Mouse (Mus musculus): Measurements from ENCODE around the gene Dlgap3.

Dlgap3 gene

DNA sequence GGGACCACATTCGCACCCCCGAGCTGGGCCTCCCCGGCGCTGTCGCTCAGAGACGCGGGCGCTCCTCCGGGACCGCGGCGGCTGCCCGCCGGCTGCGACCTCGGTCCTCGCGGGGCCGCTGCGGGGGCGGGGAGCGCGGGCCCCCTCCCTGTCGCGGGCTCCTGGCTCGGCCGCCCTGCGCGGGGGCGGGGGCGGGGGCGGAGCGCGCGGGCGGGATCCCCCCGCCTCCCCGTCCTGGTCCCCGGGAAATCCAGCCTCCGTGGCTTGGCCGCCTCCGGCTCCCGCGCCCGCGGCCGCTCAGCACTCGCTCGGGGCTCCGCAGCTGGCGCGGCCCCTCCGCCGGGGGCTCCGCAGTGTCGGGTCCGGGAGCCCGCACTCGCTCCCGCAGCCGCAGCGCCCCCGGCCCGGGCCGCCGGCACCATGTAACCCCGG lies at the start of gene Dlgap3:
Gene Dlgap3 (plus strand): TSS at position 291 of the 432 bp plus-strand sequence.
- DNase-seq (ENCODE audit: low spot score in 2 of 2) = no peak

DNA sequence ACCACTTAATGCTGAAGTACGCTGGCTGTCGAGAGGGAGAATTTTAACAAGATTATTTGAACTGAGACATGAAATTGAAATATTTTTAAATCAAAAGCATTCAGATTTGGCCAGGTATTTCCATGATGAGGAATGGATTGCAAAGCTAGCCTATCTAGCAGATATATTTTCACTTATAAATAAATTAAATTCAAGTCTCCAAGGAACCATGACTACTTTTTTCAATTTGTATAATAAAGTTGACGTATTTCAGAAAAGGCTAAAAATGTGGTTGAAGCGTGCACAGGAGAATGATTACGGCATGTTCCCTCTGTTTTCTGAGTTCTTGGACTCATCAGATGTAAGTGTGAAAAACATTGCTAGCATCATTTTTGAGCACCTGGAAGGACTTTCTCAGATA lies 45.6 kb upstream of the Dlgap3 start, which contains the start of gene Tmem35b:
Gene Tmem35b (plus strand): TSS at position 301 of the 400 bp plus-strand sequence.
- DNase-seq (ENCODE audit: low spot score in 2 of 2) = no peak

DNA sequence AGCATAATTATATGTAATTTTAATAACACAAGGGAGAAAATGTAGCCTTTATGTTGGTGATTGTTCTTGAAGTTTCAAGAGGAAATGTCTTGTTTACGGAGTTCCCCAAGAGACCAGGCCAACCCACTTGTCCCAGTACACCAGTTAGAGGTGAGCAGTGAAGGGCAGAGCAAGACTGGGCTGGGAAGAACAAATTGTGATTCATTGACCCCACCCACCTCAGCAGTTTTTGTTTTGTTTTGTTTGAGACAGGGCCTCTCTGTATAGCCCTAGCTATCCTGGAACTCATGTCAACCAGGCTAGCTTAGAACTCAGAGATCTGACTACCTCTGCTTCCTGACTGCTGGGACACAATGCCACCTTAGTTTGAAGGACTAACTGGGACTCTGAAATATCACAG lies 44.7 kb upstream of the Dlgap3 start:
- DNase-seq (ENCODE audit: low spot score in 2 of 2) = no peak

DNA sequence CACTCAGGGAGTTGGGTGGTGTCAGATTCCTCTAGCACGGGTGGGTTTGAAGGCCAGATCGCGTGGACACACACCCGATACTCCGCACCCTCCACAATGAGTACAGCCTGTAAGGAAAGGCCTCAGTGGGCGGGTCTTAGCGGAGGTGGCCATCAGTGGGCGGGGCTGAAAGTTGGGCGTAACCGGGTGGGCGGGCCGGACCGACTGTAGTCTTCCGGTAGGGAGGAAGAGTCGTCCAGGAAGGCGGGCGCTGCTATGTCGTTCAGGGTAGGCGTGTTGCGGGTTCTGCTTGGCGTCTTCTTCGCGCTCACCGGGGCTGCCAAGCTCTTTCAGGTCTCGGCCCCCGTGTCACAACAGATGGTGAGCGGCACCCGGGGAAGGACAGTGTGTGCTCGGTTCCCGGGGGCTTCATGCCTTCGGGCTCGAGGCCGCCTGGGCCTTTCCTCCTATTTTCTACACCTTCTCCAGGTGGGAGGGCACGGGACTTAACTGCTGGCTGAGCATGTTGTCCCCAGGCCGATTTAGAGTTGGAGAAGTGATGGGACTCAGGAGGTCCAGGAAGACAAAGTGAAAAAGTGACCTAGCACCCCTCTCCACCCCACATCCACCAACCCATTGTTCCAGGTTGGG lies 43.1 kb upstream of the Dlgap3 start:
- peak; percentile 81 to 90 for DNase-seq (ENCODE audit: low spot score in 2 of 2)

DNA sequence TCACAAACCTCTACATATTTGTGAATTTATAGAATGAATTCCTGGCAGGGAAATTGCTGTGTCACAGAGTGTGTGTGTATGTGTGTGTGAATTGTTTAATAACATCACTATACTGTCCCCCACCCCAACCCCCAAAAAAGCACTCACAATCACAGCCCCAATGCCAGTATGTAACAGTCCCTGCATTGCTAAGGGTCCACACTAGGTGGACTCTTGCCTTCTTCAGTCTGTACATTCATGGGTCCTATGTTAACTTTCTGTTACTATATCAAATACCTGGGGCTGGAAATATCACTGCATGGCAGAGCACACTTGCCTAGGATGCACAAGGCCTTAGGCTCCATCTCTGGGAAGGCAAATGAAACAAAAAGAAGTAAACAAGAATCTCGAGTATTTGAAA lies 34.3 kb upstream of the Dlgap3 start:
- DNase-seq (ENCODE audit: low spot score in 2 of 2) = no peak

DNA sequence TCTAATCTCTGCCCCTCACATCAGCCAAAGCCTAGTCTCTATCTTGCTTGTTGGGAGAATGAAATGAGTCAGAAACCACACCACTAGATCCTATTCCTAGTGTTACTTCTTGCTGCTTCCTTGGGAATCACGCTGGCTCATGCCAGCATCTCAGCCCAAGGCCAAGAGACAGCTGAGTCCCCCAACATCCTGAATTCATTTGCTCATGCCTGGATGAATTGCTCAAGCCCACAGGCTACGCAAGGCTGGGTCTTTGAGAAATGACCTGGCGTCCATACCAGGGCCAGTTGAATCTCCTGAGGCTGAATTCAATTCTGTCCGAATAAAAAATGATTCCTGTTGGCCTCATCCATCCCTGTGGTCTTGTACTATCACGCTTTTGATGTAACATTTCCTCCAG lies 31.4 kb upstream of the Dlgap3 start:
- no peak for DNase-seq (ENCODE audit: low spot score in 2 of 2)

DNA sequence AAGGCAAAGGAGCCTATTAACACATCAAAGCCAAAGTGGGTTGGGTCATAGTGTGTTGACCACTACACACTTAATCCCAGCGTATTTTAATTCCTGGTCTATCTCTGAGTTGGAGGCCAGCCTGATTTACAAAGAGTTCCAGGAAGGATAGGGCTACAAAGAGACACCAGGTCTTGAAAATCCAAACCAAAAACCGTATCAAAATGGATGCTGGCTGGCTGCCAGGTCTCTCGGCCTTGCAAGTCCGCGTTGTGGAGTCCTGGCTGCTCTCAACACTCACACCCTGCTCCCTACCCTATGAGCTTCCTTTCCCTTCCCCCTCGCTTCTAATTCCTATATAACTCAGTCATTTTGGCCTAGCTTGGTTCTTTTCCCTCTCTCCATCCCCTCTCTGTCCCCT lies 30.5 kb upstream of the Dlgap3 start:
- no peak for DNase-seq (ENCODE audit: low spot score in 2 of 2)

DNA sequence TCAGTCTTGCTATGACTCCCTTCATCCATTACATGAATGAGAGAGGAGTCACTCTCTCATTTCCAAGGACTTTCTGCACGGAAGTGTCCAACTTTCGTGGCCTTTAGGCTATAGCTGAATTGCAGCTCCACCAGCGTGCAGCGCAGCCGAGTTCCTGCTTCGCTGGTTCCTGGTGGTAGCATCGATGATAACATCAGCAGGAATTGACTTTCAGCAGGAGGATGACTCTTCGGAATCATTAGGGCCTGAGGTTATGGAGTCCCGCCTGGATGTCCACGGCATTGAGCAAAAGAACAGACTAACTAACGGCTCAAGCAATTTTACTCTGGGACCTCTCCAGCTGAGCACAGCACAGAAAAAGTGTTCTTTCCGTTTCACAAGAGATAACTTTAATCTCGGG lies 19.0 kb upstream of the Dlgap3 start:
- DNase-seq (ENCODE audit: low spot score in 2 of 2) = no peak

DNA sequence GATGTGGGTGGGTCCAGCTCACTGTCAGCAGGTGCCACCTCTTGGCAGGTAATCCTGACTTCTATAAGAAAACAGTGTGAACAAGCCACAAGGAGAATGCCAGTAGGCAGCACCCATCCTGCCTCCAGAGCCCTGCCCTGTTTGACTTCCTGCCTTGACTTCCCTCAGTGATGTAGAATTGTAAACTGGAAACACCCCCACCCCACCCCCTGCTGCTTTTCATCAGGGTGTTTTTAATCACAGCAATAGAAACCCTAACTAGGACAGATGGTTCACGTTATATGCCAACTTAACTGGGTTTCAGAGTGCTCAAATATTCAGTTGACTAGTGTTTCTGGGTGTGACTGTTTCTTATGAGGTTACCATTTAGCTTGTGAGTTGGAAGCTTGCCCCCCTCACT lies 15.7 kb upstream of the Dlgap3 start:
- DNase-seq (ENCODE audit: low spot score in 2 of 2) = no peak

DNA sequence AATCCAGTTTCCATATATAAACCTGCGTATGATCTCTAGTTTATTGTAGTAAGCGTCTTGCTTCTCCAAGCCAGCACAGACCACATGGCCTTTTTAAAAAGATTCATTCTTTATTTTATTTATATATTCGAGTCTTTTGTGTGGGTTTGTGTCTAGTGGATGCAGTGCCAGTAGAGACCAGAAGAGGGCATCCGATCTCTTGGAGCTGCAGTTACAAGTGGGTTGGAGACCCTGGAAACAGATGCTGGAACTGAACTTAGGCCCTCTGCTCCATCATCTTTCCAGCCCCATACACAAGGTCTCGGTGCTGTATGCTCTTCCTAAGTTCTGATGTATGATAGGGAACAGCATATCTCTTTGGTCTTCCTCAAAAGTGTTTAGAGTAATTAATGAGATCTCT lies 13.2 kb upstream of the Dlgap3 start:
- DNase-seq (ENCODE audit: low spot score in 2 of 2) = no peak

DNA sequence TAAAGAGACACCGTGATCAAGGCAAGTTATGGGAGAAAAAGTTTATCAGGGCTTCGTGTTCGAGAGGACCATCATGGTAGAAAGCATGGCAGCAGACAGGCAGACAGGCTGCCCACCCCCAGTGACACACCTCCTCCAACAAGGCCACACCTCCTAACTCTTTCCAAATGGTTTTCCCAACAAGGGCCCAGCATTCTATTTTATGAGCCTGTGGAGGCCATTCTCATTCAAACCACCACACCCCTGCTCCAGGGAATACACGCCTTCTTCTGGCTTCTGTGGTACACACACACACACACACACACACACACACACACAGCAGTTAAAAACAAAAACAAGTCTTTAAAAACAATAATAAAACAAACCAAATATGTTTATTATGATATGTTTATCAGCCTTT lies 11.3 kb upstream of the Dlgap3 start:
- DNase-seq (ENCODE audit: low spot score in 2 of 2) = no peak

DNA sequence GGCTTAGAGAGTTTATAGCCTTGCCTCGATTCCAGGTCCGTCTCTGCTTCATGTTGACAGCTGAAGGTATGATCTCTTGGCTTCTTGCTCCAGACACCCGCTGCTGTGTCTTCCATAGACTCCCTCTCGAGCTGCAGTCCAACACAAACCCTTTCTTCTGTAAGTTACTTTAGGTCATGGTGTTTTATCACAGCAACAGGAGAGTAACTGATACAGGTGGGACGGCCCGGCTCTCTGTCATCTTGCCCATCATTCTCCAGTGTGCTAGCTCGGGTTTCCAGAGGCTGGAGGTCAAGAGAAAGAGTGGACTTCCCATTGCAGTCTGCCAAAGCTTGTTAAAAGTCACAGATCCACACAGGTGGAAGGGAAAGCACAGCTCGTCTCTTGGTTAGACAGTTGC lies 5.1 kb upstream of the Dlgap3 start:
- no peak for DNase-seq (ENCODE audit: low spot score in 2 of 2)

DNA sequence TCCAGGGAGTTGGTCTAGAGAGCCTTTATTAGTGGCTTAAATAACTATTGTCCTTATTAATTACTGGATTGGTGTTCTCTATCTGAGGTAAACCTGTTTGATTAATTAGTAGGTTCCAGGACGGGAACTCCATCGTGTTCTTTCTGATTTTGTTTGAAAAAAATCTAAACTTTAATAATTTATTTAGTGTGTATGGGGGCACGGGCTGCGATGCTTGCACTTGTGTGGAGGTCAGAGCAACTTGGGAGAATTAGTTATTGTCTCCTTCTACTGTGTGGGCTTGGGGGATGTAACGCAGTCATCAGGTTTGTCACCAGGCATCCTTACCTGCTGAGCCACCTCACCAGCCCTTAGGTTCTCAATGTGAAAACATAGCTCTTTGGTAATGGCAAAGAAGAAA lies 1.9 kb upstream of the Dlgap3 start:
- no peak for DNase-seq (ENCODE audit: low spot score in 2 of 2)

DNA sequence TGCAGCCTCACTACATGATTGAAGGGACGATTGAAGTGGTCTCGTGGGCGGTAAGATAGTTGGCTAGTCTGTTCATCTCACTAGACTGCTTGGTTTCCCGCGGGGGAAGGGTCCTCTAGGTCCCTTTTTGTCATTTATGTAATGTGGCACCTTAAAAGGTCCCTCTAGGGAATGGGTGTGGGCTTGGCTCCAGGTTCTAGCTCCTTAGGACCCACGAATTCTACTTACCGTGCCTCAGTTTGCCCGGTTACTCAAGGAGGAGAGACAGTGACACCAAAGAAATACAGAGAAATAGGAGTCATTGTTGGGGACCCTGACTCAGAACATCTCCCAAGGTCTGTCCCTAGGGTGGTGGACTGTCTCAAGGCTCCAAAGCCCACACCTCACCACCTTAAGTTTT lies 1.3 kb upstream of the Dlgap3 start:
- no peak for DNase-seq (ENCODE audit: low spot score in 2 of 2)

DNA sequence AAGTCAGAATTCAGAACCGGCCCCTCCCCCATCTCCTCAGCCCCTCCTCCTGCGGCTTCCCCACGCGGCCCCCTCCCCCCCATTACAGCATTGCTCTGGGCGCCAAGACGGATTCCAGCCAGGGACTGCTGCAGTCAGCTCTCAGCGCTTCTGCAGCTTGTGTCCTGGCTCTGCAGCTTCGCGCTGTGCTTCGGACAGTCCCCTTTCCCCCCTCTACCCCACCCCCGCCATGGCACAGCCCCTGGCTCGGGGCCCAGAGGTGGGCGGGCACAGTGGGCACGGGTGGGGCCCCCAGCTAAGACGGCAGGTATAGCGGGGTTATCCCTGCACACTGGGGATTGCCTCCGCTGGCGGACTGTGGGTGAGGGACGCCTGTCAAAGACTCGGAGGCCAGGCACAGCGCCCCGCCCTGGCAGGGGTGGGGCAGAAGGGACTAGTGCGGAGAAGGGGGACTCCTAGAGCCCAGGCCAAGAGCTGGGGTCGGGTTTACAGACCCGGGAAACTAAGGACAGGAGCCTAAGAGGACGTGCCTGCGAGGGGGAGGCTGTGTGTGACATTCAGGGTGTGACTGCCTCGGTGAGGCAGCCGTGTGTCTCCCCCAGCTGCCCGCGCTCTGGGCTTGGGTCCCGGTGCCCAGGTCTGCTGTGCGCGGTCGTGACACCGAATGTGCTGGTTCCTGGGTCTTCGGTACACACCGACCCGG lies 642 bp upstream of the Dlgap3 start:
- no peak for DNase-seq (ENCODE audit: low spot score in 2 of 2)

DNA sequence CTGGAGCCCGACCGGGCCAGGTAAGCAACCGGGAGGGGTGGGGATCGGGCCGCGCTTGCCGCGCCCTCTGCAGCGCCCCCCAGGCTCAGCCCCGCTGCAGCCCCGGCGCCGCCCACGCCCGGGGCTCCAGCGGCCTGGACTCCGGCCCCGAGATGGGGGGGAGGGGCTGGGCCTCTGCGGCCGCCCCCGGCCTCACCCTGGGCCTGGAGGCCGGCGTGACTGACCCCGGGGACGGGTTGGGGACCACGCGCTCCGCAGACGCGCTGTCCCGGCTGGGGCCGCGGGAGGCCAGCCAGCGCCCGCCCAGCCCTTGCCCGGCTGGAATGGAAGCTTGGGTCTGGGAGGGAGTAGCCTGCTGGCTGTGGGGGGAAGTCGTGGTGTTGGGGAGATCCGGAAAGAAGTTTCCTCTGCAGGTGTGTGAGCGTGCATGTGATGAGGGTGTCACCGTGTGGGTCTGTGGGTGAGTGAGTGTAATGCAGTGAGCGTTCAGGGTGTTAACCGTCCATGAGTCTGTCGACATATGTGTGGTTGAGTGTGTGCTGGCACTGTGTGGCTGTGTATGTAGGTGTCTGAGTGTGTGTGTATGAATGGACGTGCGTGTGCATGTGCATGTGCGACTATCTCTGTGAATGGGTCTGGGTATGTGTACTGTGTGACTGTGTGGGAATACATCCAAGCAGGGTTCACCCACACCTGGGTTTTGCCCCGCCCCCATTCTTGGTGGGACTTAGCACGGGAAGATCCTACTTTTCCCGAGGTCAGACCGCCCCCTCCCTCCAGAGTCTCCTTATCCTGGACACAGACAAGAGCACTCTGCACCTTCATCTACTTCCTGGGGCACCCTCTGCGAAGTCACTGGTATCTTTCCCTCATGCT lies 580 bp downstream of the Dlgap3 start:
- DNase-seq (ENCODE audit: low spot score in 2 of 2) = no peak

DNA sequence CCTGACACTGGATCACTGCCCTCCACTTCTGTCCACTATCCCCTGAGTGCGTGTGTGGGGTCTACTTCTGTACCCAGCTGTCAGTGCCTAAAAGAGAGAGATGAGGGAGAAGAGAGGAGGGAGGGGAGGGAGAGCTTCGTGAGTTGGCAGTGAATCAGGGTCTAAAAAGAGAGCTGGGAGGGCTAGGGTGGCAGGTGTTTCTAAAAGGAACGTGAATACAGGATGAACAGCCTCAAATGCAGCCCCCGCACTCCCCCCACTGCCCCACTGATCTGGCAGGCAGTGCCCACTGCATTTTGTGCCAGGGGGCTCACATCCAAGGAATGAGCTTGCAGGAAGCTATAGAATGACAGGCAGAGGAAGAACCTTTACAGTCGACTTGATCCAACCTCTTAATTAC lies 1.9 kb downstream of the Dlgap3 start:
- no peak for DNase-seq (ENCODE audit: low spot score in 2 of 2)

DNA sequence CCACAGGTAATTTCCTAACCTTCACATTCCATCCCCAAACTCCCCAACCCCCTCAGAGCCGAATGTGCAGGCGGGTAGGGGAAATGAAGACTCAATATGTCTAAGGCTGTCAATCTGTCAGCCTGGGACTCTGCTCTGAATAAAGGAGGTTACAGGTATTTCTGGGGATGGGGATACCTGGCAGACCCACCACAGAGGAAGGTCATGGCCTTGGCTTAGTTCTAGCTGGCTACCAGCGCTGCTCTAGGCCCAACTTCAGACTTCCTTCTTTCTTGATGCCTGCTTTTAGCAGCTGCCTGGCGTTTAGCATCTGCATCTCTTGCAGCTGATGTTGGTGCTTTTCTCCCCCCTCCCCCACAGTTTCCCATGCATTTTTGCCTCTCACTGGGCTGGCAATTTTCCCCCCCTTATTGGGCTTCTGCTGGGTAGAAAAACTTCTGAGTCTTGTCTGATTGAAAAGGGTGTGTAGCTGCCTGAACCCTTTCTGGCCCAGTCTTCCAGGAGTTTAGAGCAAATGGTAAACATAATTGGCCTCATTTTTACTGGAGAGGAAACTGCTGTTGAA lies 2.4 kb downstream of the Dlgap3 start:
- DNase-seq (ENCODE audit: low spot score in 2 of 2) = no peak

DNA sequence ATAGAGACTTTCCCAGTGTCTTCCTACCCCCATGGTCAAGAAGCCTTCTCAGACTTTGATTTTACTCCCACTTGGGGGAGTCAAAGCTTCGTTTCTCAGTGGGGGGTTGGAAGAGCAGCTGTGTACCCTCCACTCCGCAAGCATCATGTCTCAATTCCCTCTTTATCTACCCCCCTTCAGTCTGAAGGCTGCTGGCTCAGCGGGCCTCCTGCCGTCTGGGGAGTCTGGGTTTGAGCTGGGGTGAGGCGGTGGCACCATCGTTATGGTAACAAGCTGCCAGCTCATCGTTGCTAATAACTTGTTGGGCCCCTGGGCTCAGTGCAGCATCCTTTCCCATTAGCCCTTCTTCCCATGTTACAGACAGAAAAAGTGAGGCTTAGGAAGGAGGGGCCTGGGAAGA lies 3.1 kb downstream of the Dlgap3 start:
- DNase-seq (ENCODE audit: low spot score in 2 of 2) = no peak

DNA sequence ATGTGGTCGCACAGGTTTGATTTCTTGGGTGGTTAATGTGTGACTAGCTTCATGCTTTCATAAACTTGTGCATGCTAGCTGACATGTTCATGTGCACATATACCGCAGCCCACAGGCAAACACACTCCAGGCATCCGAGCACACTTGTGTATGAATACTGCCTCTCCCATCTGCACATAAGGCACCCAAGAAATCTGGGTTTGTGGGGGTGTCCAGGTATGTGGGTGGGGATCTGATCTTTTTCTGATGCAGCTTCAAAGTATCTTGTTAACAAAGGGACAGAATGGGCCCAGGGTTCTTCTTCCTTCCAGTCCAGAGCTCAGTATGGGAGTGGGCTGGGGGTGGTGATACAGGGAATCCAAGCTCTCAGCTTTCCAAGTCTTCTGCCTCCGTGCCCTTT lies 3.6 kb downstream of the Dlgap3 start:
- no peak for DNase-seq (ENCODE audit: low spot score in 2 of 2)

DNA sequence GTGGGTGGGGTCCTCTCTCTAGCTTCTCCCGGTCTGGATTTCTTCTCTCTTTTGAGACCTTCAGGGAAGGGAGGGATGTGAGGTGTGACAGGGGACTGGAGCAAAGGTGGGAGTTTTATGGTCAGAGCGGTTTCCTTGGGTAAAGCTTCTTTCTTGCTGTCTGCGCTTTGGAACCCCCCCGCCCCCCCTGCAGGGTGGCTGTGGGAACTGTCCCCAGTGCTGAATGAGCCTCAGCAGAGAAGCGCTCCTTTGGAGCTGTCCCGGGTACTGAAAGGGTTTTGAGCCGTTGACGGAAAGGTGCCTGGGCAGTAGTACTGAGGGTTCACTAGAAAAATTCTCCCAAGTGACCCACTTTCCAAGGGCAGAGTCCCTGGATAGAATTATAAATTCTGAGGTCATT lies 4.5 kb downstream of the Dlgap3 start:
- DNase-seq (ENCODE audit: low spot score in 2 of 2) = peak in 1 of 2 experiments; percentile 48
